Mouse (Mus musculus): ENCODE data around the gene Tnfrsf21.

DNA sequence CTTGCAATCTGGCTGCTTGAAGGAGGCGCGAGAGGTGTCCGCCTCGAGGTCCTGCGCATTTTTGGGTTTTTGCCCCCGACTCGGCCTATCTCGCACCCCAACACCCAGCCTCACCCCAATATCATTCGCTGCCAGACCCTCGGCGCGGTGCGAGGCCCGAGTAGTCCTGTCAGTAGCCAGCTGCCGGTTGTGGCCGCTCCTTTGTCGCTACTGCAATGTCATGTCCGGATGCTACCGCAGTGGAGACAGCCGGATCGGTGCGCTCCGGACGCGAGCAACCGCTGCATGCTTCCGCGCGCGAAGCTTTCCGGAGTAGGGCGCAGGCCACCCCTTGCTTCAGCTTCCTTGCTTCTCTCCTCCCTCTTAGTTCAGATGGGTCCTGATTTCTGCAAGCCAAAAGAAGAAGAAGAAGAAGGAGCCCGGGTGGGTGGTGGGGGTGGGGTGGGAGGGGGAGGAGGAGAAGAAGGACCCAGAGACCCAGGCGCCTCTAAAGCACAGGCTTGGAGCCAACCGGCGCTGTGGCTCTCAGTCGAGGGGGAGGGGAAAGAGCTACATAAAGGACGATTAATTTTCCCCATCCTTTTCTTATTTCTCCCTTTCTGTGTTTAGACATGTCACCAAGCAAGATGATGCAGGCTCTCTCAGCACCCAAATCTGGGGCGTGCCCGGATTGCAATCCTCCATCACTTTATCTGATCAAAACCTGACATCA, 1.1 kb downstream of the Tnfrsf21 start:
- TF ChIP-seq POLR2A (IDR thresholded peaks at IDR 0.05; ENCODE audit: borderline replicate concordance, low read depth, low read length): no peak
- no peak for TF ChIP-seq CTCF (IDR thresholded peaks at IDR 0.05; ENCODE audit: low read depth, low read length)

Measured in bone marrow macrophage, adult 2 months (primary cell).